Mouse (Mus musculus): ENCODE measurements around the gene Sftpa1.
A peak's percentile ranks its signal among the peaks of the same experiment; 100 is the strongest.

Sftpa1 gene

GRCm38 (mm10) chr14:41160743-41161142, 29.2 kb downstream of the Sftpa1 start:
- no peak for DNase-seq (ENCODE audit: low read depth, low spot score)

- DNase-seq (ENCODE audit: low read depth, low spot score): peak; percentile 56
These were observed 31.1 kb downstream of the Sftpa1 start for GRCm38 (mm10) chr14:41162663-41163062.

- DNase-seq (ENCODE audit: low read depth, low spot score): no peak
These were observed 35.7 kb downstream of the Sftpa1 start for GRCm38 (mm10) chr14:41167278-41167677.

GRCm38 (mm10) chr14:41168567-41168966, 37.0 kb downstream of the Sftpa1 start:
- DNase-seq (ENCODE audit: low read depth, low spot score): no peak

GRCm38 (mm10) chr14:41170514-41170913, 38.9 kb downstream of the Sftpa1 start:
- DNase-seq (ENCODE audit: low read depth, low spot score): no peak

GRCm38 (mm10) chr14:41174802-41175201, 43.2 kb downstream of the Sftpa1 start:
- DNase-seq (ENCODE audit: low read depth, low spot score): no peak

GRCm38 (mm10) chr14:41185059-41185821, 53.7 kb downstream of the Sftpa1 start, which contains the start of gene Sftpd:
Gene Sftpd, minus strand, starts transcription at chr14:41185149.
- DNase-seq (ENCODE audit: low read depth, low spot score): no peak

Data from ES-CJ7 (cell line).